Mouse (Mus musculus) thymus, adult 2 months (tissue): ENCODE measurements at regions not wholly inside any gene's neighbourhood (a gene's known extent, or its start where the extent isn't known, plus 50 kb on each side); places are given as distances from the start of the nearest gene placed in this dataset.

Experiments
- CTCF ChIP-seq: fragments of 200-500 bp; IDR thresholded peaks from 2 replicates; pipeline ENCODE4 v1.5.1; 2012; ENCODE audit warnings: mild to moderate bottlenecking, control low read depth, low read length, moderate library complexity, borderline replicate concordance; ENCODE audit not compliant: control insufficient read depth, poor library complexity, insufficient read depth; ENCODE audit errors: extremely low read depth
- POLR2A ChIP-seq: fragments of 200-500 bp; IDR thresholded peaks from 2 replicates; pipeline ENCODE4 v1.6.1; 2012; ENCODE audit warnings: mild to moderate bottlenecking, low read length, control low read depth, moderate library complexity; ENCODE audit not compliant: control insufficient read depth, poor library complexity, insufficient read depth; ENCODE audit errors: extremely low read depth

GRCm38 (mm10) chr1:189085245-189085644 is 77.6 kb upstream of the Kctd3 start:
- TF ChIP-seq CTCF (no peak), POLR2A (no peak)
